Mouse (Mus musculus) central nervous system, embryonic 14 days (tissue): Measurements from ENCODE around the gene Naga. TPM values are rescaled to one million over a fixed set of nuclear protein-coding genes. Genes with fewer than 3 reads are reported as not detected.

Experiments
- polyA plus RNA-seq: library from polyadenylated mRNA; depleted of rRNA; stranded (reverse); fragments of >200 nt; gene quantifications from 2 replicates; pipeline ENCODE4 v1.2.3, GENCODE M21; 2012; rRNA removed

Naga gene
- polyA plus RNA-seq = 46.4 and 57.5 TPM in 2 replicates

DNA sequence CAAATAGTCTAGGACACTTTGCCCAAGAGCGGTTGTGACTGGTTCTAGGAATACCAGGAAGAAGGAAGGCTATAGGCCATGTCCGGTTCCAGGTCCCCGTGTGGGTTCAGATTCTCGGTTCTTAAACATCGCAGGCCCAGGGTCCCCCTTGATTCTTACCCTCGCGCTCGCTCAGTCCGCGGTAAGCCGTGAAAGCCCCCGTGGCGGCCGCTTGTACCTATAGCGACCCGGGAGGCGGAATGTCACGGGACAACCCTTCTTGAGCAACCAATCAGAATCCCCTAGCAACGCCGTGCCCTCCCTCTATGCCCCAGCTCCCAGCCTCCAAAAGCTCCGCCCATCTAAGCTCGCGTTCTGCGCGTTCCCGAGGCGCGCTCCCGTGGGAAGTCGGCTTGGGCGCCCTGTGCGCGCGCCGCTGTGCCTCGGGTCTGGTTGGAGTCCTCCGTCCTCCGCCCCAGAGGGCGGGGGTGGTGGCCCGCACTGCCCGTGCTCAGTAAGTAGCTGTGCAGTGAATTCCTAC lies at the start of gene Naga, which contains the start of the genes Pheta2 and Smdt1:
Gene Naga, minus strand, starts transcription at position 333 of the 520 bp plus-strand sequence.
Gene Pheta2, plus strand, starts transcription at position 350 of the 520 bp plus-strand sequence.
Gene Smdt1, plus strand, starts transcription at position 367 of the 520 bp plus-strand sequence.

GRCm38 (mm10) chr15:82379871-82380713 lies 41.4 kb upstream of the Naga start, which contains the start of gene Cyp2d22:
TSS of gene Cyp2d22 (minus strand) at chr15:82380260.

DNA sequence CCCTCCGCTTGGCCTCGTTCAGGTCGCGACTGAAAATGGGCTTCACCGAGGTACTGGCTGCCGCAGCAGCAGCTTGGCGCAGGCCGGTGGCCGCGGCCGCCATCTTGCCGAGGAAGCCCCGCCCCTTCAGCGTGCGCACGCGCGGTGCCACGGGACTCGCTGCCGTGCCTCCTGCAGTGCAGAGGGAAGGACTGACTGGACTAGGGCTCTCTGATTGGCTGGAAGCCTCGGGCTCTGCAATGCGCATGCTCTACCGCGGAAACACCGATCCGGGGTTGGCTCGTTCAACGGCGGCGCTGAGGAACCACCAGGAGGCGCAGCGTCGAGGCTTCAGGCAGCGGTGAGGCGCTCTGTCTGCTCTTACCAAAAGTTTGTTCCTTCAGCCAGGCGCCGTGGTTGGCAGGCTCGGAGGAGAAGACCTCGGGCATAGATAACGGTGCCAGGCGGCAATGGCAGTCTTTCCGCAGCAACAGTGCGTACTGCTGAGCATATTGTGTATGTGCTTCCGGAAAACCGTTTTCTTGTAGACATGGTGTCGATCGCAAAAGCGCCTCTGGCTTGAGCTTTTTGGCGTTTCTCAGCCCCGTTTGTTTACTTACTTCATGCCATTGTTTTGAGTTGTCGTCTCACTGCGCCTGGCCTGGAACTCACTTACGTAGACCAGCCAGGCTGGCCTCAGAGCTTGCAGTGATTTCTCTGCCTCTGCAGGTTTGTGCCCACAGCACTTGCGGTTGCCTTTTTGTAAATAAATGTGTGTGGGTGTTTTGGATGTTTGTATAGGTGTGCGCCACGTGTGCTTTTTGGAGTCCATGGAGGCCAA lies 15.6 kb upstream of the Naga start, which contains the start of gene Ndufa6:
Gene Ndufa6, minus strand, starts transcription at position 197 of the 820 bp plus-strand sequence.

GRCm38 (mm10) chr15:82298764-82299561 lies 39.8 kb downstream of the Naga start, which contains the start of gene Wbp2nl:
TSS of gene Wbp2nl (plus strand) at chr15:82298954.

Other genes starting within 250 kb of the Naga start
- 21.0 and 22.7 TPM in 2 replicates for gene Ccdc134, start 211.0 kb downstream of the Naga start, polyA plus RNA-seq
- gene Srebf2, start 191.7 kb downstream of the Naga start, polyA plus RNA-seq = 145 and 151 TPM in 2 replicates
- gene Shisa8, start 126.1 kb downstream of the Naga start, polyA plus RNA-seq = 2.3 and 2.4 TPM in 2 replicates
- 0.31 and 0.43 TPM in 2 replicates for gene Tnfrsf13c, start 114.6 kb downstream of the Naga start, polyA plus RNA-seq
- 22.7 and 24.3 TPM in 2 replicates for gene Cenpm, start 94.2 kb downstream of the Naga start, polyA plus RNA-seq
- 47.9 and 57.4 TPM in 2 replicates for gene 1500009C09Rik, start 86.5 kb downstream of the Naga start, polyA plus RNA-seq
- 418 and 474 TPM in 2 replicates for gene Sept3, start 64.0 kb downstream of the Naga start, polyA plus RNA-seq
- 0.09 and 0.10 TPM in 2 replicates for gene Wbp2nl, start 40.0 kb downstream of the Naga start, polyA plus RNA-seq
- 1.5 and 3.3 TPM in 2 replicates for gene Pheta2, start within 50 bp of the Naga start, polyA plus RNA-seq
- 251 and 253 TPM in 2 replicates for gene Smdt1, start within 50 bp of the Naga start, polyA plus RNA-seq
- 340 and 360 TPM in 2 replicates for gene Ndufa6, start 15.4 kb upstream of the Naga start, polyA plus RNA-seq
- gene Cyp2d22, start 41.3 kb upstream of the Naga start, polyA plus RNA-seq = 6.6 and 12.4 TPM in 2 replicates
- gene Cyp2d11, start 55.1 kb upstream of the Naga start, polyA plus RNA-seq = not detected in 2 replicates
- not detected in 2 replicates for gene Cyp2d10, start 68.3 kb upstream of the Naga start, polyA plus RNA-seq
- gene Cyp2d9, start 94.5 kb upstream of the Naga start, polyA plus RNA-seq = 0.08 TPM in 1 of 2 replicates, not detected in the other
- not detected in 2 replicates for gene Cyp2d12, start 216.1 kb upstream of the Naga start, polyA plus RNA-seq